Mouse (Mus musculus) retina, adult 2 months (tissue): ENCODE measurements around the gene Map3k6.

Source experiments
- DNase-seq: peaks from one replicate; pipeline ENCODE4 v3.0.0-alpha.2; 2012; ENCODE audit warnings: low read depth, low spot score

Map3k6 gene

DNA sequence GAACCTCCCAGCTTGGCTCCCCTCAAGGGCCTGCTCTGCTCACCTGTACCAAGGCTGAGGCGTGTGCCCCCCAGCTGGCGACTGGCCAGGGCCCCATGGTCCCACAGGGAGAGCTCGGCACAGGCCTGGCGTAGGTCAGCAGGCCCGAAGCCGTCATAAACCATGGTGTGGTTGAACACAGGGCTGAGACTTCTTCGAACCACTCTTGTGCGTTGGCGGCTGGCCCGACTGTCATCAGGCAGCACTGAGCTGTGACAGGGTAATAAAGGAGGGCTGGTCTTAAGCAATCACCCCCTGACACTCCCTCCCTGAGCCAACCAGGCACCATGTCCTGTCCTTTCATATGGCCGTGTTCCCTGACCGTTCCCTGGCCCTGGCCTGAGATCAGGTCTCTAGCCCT is 12.8 kb downstream of the Map3k6 start:
- DNase-seq: no peak

DNA sequence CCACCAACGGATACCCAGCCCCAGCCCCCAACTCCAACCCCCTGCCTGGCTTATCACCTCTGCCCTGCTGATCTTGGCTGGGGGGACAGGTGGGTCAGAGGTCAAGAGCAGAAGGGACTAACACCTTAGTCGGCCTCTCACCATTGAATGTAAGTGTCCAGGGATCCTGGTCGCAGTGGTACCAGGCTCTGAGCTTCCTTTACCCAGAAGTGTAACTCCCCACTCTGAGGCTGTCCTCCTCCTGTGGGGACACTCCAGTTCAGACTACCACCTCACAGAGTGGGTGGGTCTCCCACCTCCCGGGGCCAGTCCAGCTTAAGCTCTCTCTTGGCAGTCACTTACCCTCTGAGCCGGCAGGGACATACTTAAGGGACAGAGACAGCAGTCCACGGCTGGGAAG is 14.8 kb downstream of the Map3k6 start:
- no peak for DNase-seq

DNA sequence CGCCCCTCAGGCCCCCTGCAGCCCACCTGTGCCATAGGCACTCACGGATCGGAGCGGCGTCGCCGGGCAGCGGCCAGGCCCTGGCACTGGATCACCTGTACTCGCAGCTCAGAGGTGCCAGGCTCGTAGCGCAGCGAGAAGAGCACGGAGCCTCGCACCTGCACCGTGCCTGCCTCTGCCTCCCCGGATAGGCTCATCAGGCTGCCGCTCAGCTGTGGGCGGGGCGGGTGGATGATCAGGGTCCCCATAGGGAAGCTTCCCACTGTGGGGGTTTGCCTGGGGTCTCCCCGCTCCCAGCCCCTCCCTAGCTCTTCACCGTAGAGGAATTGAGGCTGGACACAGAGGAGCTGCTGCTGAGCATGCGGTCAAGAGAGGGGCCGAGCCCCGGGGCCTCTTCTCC is 16.2 kb downstream of the Map3k6 start:
- no peak for DNase-seq

DNA sequence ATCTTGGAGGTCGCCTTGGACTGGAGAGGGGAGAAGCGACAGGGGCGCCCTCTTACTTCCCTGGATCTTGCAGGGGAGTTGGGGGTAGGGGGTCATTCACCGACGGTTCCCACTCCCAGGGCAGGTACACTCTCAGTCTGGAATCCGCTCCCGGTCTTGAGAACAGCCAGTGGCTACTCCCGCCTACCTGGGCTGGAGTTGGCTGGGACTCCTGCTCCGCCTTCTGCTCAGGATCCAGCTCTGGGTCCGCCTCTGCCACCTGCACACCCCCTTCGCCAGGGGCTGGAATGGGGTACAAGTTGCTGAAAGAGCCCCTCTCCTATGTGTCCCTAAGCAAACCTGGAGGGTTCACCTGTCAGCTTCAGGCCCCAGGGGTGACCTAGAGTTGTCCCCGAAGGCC is 16.6 kb downstream of the Map3k6 start:
- DNase-seq: no peak

- DNase-seq: no peak
Observed at GRCm38 (mm10) chr4:133257798-133258408, 17.3 kb downstream of the Map3k6 start.

- no peak for DNase-seq
Observed at GRCm38 (mm10) chr4:133261641-133262374, 21.2 kb downstream of the Map3k6 start.

DNA sequence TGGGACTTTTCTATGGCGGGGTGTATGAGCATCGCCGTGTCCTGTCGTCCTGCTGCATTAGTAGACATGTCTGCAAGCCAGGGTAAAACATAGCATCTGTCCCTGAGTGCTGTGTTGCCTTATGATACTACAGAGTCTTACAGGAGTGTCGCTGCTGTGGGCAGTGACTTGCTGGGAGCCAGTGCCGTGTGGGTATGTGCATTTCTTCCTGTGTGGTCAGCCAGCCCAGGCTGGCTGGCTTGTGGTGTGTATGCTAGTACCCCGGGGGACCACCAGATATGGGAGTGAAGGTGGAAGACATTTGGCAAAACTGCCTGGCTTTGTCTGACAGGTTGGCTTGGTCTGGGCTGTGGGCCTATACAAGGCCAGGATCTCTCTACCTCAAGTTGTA is 21.8 kb downstream of the Map3k6 start:
- no peak for DNase-seq

- no peak for DNase-seq
Observed at GRCm38 (mm10) chr4:133262882-133263281, 22.3 kb downstream of the Map3k6 start, which contains the start of gene Sytl1. TSS of gene Sytl1 (minus strand) at chr4:133263113.

GRCm38 (mm10) chr4:133263756-133264155 is 23.1 kb downstream of the Map3k6 start:
- DNase-seq: no peak

- DNase-seq: no peak
Observed at GRCm38 (mm10) chr4:133264559-133264958, 23.9 kb downstream of the Map3k6 start.

DNA sequence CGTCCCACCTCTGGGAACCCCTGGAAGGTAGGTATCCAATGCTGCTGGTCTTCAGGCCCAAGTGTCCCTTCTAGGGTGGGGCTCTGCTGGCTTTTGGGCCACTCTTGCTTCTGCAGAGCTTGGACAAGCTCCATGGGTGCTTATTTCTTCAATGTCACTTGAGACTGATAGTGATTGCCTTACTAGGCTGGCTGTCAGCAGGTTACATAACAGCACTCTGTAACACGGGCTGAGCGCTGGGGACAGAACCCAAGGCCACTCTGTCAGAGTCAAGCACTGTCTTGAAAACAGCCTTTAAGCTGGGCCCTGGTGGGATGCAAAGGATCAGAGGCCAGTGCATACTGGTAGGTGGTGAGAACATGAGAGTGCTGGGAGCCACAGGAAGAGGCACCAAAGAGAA is 24.7 kb downstream of the Map3k6 start:
- no peak for DNase-seq

DNA sequence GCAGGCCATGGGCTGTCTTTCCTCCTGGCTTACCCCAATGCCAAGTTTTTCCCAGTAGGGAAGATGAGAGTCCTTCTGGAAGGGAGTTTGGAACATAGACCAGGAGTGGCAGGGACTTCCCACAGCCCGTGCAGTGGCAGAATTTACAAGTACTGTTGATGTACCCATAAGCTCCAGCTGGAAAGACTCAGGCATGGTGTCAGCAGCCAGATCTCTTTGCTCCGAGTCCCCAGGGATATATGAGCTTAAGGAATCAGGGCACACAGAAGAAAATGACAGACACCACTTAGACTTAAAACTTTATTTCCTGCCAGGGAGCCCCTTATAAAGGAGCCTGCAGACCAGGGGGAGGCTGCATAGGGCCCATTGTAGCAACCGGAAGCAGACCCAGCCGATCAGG is 25.1 kb downstream of the Map3k6 start:
- no peak for DNase-seq

- no peak for DNase-seq
Observed at GRCm38 (mm10) chr4:133266248-133266880, 25.7 kb downstream of the Map3k6 start.

GRCm38 (mm10) chr4:133268931-133269330 is 28.3 kb downstream of the Map3k6 start:
- no peak for DNase-seq

DNA sequence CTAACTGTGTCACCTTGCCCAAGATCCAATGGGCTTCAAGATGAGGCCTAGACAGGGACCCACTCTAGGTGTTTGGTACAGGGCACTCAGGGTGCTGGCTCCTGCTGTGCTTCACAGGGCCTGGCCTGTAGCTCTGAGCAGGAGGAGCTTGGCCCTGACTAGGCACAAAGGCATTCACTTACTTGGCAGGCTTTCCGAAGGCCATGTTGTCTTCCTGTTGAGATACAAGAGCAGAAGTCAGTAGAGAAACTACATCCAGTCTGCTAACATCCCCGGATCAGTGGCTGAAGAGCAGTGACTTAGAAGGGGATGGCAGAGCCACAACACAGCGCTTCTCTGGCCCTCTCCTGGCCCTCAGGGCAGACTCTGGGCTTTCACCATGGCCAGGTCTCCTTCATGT is 29.0 kb downstream of the Map3k6 start:
- DNase-seq: no peak

DNA sequence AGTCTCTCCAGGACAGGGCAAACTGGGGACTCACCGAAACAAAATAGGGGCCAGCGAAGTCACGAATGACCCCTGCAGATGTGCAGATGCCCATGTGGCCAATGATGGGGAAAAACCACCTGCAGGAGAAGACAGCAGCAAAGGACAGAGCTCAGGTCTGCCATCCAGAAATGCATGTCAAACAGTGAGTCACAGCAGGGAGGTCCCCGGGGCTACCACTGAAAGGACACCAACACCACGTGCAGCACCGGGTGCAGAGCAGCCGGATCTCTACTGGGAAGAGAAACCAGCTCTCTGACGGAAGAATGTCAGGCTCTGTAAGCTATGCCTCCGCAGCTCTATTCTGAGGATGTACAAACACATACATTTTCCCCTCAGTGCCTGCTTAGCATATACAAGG is 30.3 kb downstream of the Map3k6 start:
- no peak for DNase-seq

GRCm38 (mm10) chr4:133277104-133278026 is 36.7 kb downstream of the Map3k6 start, which contains the start of gene Tmem222:
TSS of gene Tmem222 (minus strand) at chr4:133277792.
- peak; percentile 87 for DNase-seq

GRCm38 (mm10) chr4:133278067-133278466 is 37.4 kb downstream of the Map3k6 start:
- no peak for DNase-seq

- no peak for DNase-seq
Observed at GRCm38 (mm10) chr4:133278482-133278881, 37.9 kb downstream of the Map3k6 start.

DNA sequence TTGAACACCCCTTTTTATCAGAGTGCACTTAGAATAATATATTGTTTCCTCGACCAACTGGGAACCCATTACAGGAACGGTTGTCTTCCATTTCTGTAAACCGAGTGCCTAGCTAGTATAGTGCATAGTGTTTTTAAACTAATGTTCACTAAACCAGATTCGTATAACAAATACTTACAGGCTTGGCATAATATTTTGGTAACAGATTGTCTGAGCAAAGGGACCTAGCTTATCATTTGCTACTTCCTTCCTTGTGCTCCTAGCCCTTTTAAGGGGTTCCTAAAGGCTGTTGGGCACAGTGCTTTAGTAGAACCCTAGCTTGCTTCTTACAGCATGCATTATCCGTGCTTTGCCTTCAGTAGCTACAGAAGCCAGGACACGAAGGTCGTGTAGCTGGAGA is 40.9 kb downstream of the Map3k6 start:
- DNase-seq: no peak

- no peak for DNase-seq
Observed at GRCm38 (mm10) chr4:133281951-133282481, 41.4 kb downstream of the Map3k6 start.

GRCm38 (mm10) chr4:133282656-133283055 is 42.0 kb downstream of the Map3k6 start:
- no peak for DNase-seq
